Mouse (Mus musculus) limb, embryonic 12.5 days (tissue): ENCODE results near the gene Scfd2. TPM values are rescaled to one million over a fixed set of nuclear protein-coding genes. Genes with fewer than 3 reads are reported as not detected.

ENCODE experiments used
- ATAC-seq: fragments of 200-750 bp; cut with Nextera tagmentation; 2 replicates; pipeline ENCODE4 v1.8.0; 2017; ENCODE audit warnings: low read depth, moderate TSS enrichment; ENCODE audit not compliant: insufficient number of reproducible peaks, insufficient read depth, low FRiP score, low TSS enrichment
- H3K27ac ChIP-seq: fragments of 300-500 bp; sonication (generic); 2 replicates; pipeline ENCODE4 v1.5.1; 2016; ENCODE audit warnings: mild to moderate bottlenecking, moderate library complexity
- H3K27me3 ChIP-seq: fragments of 300-500 bp; sonication (generic); 2 replicates; pipeline ENCODE4 v1.6.1; 2016; ENCODE audit warnings: mild to moderate bottlenecking, moderate library complexity
- H3K36me3 ChIP-seq: fragments of 300-500 bp; sonication (generic); 2 replicates; pipeline ENCODE4 v1.6.1; 2016; ENCODE audit warnings: mild to moderate bottlenecking, moderate library complexity
- H3K4me1 ChIP-seq: fragments of 300-500 bp; sonication (generic); replicated peaks from 2 replicates; pipeline ENCODE4 v1.6.1; 2016
- H3K4me2 ChIP-seq: fragments of 300-500 bp; sonication (generic); 2 replicates; pipeline ENCODE4 v1.6.1; 2016; ENCODE audit warnings: mild to moderate bottlenecking, moderate library complexity
- H3K4me3 ChIP-seq: fragments of 300-500 bp; sonication (generic); replicated peaks from 2 replicates; pipeline ENCODE4 v1.5.1; 2016; ENCODE audit warnings: mild to moderate bottlenecking
- H3K9ac ChIP-seq: fragments of 300-500 bp; sonication (generic); replicated peaks from 2 replicates; pipeline ENCODE4 v1.6.1; 2016; ENCODE audit warnings: mild to moderate bottlenecking, moderate library complexity
- H3K9me3 ChIP-seq: fragments of 300-500 bp; sonication (generic); 2 replicates; pipeline ENCODE4 v1.6.1; 2016; ENCODE audit warnings: mild to moderate bottlenecking, moderate library complexity
- WGBS: fragments of 180-500 bp; shearing (Covaris S2); methylation state at CpG from one replicate; pipeline ENCODE4 v1.1.7; 2016; 5-methylcytosine and 5-hydroxymethylcytosine counted together
- polyA plus RNA-seq: library from polyadenylated mRNA; unstranded; fragments of >200 nt; fragmentation: Nextera tagmentation; extraction: Ambion mirVana; gene quantifications from 2 replicates; pipeline ENCODE4 v1.2.1, GENCODE M21; 2016

Gene Scfd2
- polyA plus RNA-seq, 1 experiment from 2014 or later: 19.1 TPM

DNA sequence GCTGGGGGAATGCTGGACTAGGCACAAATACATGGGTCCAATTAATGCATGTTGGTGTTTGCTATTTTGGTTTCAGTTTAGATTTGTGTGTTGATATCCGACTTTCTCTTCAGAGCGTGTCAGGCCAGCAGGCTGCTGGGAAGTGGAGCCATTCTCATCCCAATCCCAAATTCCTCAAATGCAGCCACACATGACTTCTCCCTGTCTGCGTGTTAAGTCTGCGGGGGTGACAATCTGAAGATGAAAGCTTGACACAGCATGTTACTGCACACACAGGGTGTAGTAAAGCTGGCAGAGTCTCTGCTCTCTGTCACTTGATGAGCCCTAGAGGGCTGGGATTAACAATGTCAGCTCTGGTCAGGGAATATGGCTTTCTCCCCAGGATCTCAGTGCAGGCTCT is 316.4 kb downstream of the Scfd2 start:
- Histone ChIP-seq H3K4me2 (peak overlapping the region; percentile 46), H3K36me3 (no peaks in the 10 kb centered on the region)
- 9% methylated on average over 4 of the region's 4 CpGs for WGBS

DNA sequence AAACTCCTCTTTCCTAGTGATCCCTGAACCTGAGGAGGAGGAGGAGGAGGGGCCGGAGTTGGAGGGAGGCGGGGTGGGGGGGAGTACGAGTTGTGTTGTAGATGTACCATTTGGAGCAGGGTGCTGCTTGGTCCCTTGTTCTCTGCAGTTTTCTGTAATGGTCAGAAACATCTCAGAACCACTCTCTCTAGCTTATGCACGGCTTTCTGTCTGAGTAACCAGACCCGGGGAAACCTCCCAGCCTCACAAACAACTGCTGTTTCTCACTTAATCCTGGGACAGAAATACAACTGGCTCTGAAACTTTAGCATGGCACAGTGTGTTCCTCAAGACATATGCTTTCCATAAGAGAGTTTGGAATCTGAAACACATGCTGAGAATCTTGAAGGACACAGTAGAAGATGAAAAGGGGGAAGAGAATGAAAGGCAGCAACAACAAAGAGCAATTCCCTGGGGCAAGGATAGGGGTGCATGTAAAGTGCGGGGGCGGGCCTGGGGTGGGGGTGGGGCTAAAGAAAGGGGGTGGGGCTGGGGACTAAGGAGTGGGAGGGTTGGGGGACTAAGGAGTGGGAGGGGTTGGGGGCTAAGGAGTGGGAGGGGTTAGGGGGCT is 317.0 kb downstream of the Scfd2 start:
- Histone ChIP-seq H3K27me3 (no peaks in the 10 kb centered on the region), H3K27ac (peak overlapping the region; percentile 93), H3K4me1 (peaks cover 44% of the 10 kb centered on the region), H3K9me3 (no peaks in the 10 kb centered on the region), H3K9ac (peak overlapping the region; percentile 31; the same call in 1 of the 2 replicates), H3K36me3 (no peaks in the 10 kb centered on the region), H3K4me3 (no peak overlapping the region), H3K4me2 (peak overlapping the region; percentile 46)
- WGBS: 2% methylated on average over 7 of the region's 7 CpGs
- ATAC-seq: peak; percentile 60; the same call in 1 of the 2 replicates

More for the DNA sequence above, 316.4 kb downstream of the Scfd2 start:
- peak overlapping the region; percentile 93 for H3K27ac ChIP-seq
- 0 out of 2 replicates have a peak overlapping the region, but pooled peaks have one; percentile 18 for H3K9ac ChIP-seq
- H3K27me3 ChIP-seq: no peaks in the 10 kb centered on the region
- H3K9me3 ChIP-seq: no peaks in the 10 kb centered on the region
- H3K4me3 ChIP-seq: no peak overlapping the region
- no peak for ATAC-seq
- H3K4me1 ChIP-seq: peaks cover 41% of the 10 kb centered on the region

DNA sequence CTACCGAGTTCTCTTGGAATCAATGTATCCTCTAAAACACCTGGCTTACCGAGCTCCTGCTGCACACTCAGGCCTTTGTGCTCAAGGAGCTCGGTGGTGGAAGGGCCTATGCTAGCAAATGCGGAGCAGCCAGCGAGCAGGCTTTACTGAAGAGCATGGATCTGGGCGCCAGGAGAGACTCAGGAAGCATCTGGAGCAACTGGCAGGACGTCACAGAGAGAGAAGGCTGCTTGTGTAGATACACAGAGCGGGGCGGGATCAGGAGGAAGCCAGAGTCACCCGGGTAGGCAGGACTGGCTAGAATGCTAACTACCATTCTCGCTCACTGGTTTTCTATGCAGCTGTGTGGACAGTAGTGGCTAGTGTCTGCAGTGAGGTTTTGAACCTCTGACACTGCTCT is 320.2 kb downstream of the Scfd2 start:
- H3K36me3 ChIP-seq: no peaks in the 10 kb centered on the region
- ATAC-seq: no peak
- H3K4me2 ChIP-seq: no peak overlapping the region
- H3K9me3 ChIP-seq: no peaks in the 10 kb centered on the region
- peaks cover 44% of the 10 kb centered on the region for H3K4me1 ChIP-seq
- 0 out of 2 replicates have a peak overlapping the region, but pooled peaks have one; percentile 34 for H3K9ac ChIP-seq
- H3K4me3 ChIP-seq: no peak overlapping the region
- no peaks in the 10 kb centered on the region for H3K27me3 ChIP-seq
- peak overlapping the region; percentile 62 for H3K27ac ChIP-seq
- 74% methylated on average over 11 of the region's 11 CpGs for WGBS

- H3K9ac ChIP-seq: no peak overlapping the region
- ATAC-seq: no peak
These were observed 321.9 kb downstream of the Scfd2 start for GRCm38 (mm10) chr5:74209640-74210039.

DNA sequence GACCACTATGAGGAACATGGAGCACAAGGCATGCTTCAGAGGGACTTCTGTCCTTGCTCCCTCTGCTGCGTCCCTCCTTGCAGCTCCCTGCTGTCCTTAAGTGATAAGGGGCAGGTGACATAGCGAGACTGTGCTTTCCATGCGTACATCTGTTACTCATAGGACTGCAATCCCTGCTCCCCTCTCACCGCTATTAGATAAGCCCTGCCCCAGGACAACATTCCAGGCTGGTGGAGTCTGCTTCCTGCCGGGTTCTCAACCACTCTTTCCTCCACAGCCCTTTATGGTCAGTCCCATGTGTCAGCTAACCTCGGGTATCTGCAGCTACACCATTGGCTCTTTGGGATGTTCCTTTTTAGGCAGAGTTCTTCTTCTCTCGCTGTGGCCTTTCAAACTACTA is 323.1 kb downstream of the Scfd2 start:
- Histone ChIP-seq H3K4me2 (no peak overlapping the region), H3K36me3 (no peaks in the 10 kb centered on the region), H3K4me1 (peaks cover 49% of the 10 kb centered on the region), H3K27ac (0 out of 2 replicates have a peak overlapping the region, but pooled peaks have one; percentile 53), H3K9ac (no peak overlapping the region), H3K27me3 (no peaks in the 10 kb centered on the region), H3K4me3 (no peak overlapping the region), H3K9me3 (no peaks in the 10 kb centered on the region)
- ATAC-seq: no peak
- WGBS: 45% methylated on average over 7 of the region's 7 CpGs

More at GRCm38 (mm10) chr5:74209640-74210039, 321.9 kb downstream of the Scfd2 start:
- Histone ChIP-seq H3K27me3 (no peaks in the 10 kb centered on the region), H3K36me3 (no peaks in the 10 kb centered on the region), H3K4me1 (peaks cover 46% of the 10 kb centered on the region), H3K9me3 (no peaks in the 10 kb centered on the region), H3K4me3 (no peak overlapping the region), H3K27ac (no peak overlapping the region), H3K4me2 (no peak overlapping the region)
- WGBS: 71% methylated on average over 4 of the region's 4 CpGs

DNA sequence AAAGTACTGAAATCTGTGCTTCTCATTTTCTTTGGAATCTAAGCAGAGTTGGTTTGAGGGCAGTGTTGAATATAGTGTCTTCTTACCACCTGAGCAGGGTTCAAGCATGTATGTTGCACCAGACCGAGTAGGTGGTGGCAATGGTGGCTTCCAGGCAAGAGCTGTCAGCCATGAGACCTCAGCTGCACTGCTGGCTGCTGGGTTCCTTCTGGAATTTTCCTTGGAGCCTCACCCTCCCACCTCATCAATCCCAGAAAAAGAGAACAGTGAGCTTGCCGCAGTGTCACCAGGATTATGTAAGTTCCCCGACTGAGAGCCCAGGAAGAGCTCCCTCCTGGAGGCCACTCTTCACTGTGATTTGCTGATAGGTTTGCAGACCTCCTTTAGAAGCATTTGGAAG is 324.4 kb downstream of the Scfd2 start:
- no peaks in the 10 kb centered on the region for H3K9me3 ChIP-seq
- no peak overlapping the region for H3K9ac ChIP-seq
- peaks cover 57% of the 10 kb centered on the region for H3K4me1 ChIP-seq
- 81% methylated on average over 3 of the region's 3 CpGs for WGBS
- H3K36me3 ChIP-seq: no peaks in the 10 kb centered on the region
- no peaks in the 10 kb centered on the region for H3K27me3 ChIP-seq
- no peak overlapping the region for H3K4me2 ChIP-seq
- no peak overlapping the region for H3K27ac ChIP-seq
- no peak overlapping the region for H3K4me3 ChIP-seq
- no peak for ATAC-seq

DNA sequence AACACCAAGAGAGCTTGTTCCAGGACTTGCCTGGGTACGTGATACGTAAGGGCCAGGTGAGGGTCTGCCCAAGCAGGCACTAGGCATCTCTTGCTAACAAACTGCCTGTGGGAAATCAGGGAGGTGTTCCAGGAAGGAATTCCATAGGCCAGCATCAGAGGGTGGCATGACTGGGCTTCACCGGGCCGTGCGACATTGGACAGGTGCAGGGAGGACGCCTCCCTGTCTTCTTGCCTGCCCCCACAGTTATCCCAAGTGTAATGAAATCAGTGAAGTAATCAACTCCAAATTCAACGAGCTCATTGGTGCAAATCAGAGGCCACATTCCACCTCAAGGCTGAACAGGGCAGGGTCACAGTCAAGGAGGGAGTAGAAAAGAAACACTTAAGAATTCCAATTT is 324.9 kb downstream of the Scfd2 start:
- WGBS: 92% methylated on average over 7 of the region's 7 CpGs
- H3K9ac ChIP-seq: no peak overlapping the region
- H3K36me3 ChIP-seq: no peaks in the 10 kb centered on the region
- peaks cover 61% of the 10 kb centered on the region for H3K4me1 ChIP-seq
- ATAC-seq: no peak
- H3K27me3 ChIP-seq: no peaks in the 10 kb centered on the region
- no peaks in the 10 kb centered on the region for H3K9me3 ChIP-seq
- no peak overlapping the region for H3K27ac ChIP-seq
- H3K4me2 ChIP-seq: no peak overlapping the region
- H3K4me3 ChIP-seq: no peak overlapping the region

- H3K27me3 ChIP-seq: no peaks in the 10 kb centered on the region
- whole genome bisulfite sequencing: 87% methylated on average over 7 of the region's 7 CpGs
- peak overlapping the region; percentile 43; the same call in 1 of the 2 replicates for H3K27ac ChIP-seq
- no peak overlapping the region for H3K9ac ChIP-seq
- no peak for ATAC-seq
- no peaks in the 10 kb centered on the region for H3K36me3 ChIP-seq
- H3K4me1 ChIP-seq: peaks cover 61% of the 10 kb centered on the region
- H3K9me3 ChIP-seq: no peaks in the 10 kb centered on the region
- H3K4me3 ChIP-seq: no peak overlapping the region
- no peak overlapping the region for H3K4me2 ChIP-seq
These were observed 325.5 kb downstream of the Scfd2 start for GRCm38 (mm10) chr5:74206038-74206437.

DNA sequence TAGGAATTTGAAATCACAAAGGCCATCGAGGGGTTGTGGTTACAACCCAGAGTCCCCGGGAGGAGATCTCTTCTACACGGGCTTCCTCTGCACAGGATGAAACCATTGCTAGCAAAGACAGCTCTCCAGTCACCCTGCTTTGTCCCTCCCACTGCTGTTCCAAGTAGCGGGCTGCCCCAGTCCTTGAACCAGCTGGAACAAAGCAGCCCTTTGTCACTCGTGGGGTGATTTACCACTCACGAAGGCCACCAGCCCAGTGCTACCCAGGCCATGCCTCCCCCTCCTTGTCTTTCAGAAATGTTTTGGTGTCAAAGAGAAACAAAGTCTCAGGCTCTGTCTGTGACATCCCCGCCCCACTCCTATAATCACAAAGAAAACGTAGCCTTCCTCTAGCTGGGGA is 326.1 kb downstream of the Scfd2 start:
- Histone ChIP-seq H3K4me3 (no peak overlapping the region), H3K9ac (no peak overlapping the region), H3K4me2 (no peak overlapping the region), H3K9me3 (no peaks in the 10 kb centered on the region), H3K36me3 (peaks cover 3% of the 10 kb centered on the region; the same call in 1 of the 2 replicates), H3K4me1 (peaks cover 62% of the 10 kb centered on the region), H3K27me3 (no peaks in the 10 kb centered on the region), H3K27ac (peak overlapping the region; percentile 43)
- WGBS: 49% methylated on average over 8 of the region's 8 CpGs
- ATAC-seq: no peak

- H3K27ac ChIP-seq: no peak overlapping the region
- H3K4me3 ChIP-seq: no peak overlapping the region
- H3K9me3 ChIP-seq: no peaks in the 10 kb centered on the region
- peaks cover 13% of the 10 kb centered on the region for H3K36me3 ChIP-seq
- no peak overlapping the region for H3K9ac ChIP-seq
- H3K4me1 ChIP-seq: peaks cover 67% of the 10 kb centered on the region
- H3K4me2 ChIP-seq: no peak overlapping the region
- no peak for ATAC-seq
- H3K27me3 ChIP-seq: no peaks in the 10 kb centered on the region
- WGBS: 70% methylated on average over 5 of the region's 5 CpGs
These were observed 327.1 kb downstream of the Scfd2 start for GRCm38 (mm10) chr5:74204465-74204864.

GRCm38 (mm10) chr5:74202515-74202914 is 329.0 kb downstream of the Scfd2 start:
- Histone ChIP-seq H3K9me3 (no peaks in the 10 kb centered on the region), H3K9ac (no peak overlapping the region), H3K4me1 (peaks cover 79% of the 10 kb centered on the region), H3K36me3 (peaks cover 33% of the 10 kb centered on the region), H3K27me3 (no peaks in the 10 kb centered on the region), H3K4me3 (no peak overlapping the region), H3K27ac (peak overlapping the region; percentile 93), H3K4me2 (no peak overlapping the region)
- WGBS: 64% methylated on average over 4 of the region's 4 CpGs
- ATAC-seq: no peak
